Mouse (Mus musculus): Measurements from ENCODE around the gene Ap2a1. TPM values are rescaled to one million over a fixed set of nuclear protein-coding genes. Genes with fewer than 3 reads are reported as not detected.
A peak's percentile ranks its signal among the peaks of the same experiment; 100 is the strongest.

The Ap2a1 gene
- polyA plus RNA-seq, 1 experiment from 2014 or later = 55.5 TPM

- Histone ChIP-seq H3K27me3 (replicated peaks) (no peaks in the 10 kb centered on the region), H3K27ac (replicated peaks) (peak overlapping the region; percentile 53; the same call in 1 of the 2 replicates), H3K4me1 (peaks cover 38% of the 10 kb centered on the region), H3K4me3 (no peak overlapping the region), H3K9ac (peak overlapping the region; percentile 33), H3K4me2 (no peak overlapping the region), H3K36me3 (peaks cover 75% of the 10 kb centered on the region), H3K9me3 (no peaks in the 10 kb centered on the region)
- ATAC-seq (ENCODE audit: extremely low read depth, insufficient number of reproducible peaks, low FRiP score, low TSS enrichment) = no peak
- WGBS = 61% methylated on average over 2 of the region's 2 CpGs
These were observed 14.9 kb downstream of the Ap2a1 start for GRCm38 (mm10) chr7:44914396-44914795.

- no peak overlapping the region for H3K4me3 ChIP-seq
- ATAC-seq (ENCODE audit: extremely low read depth, insufficient number of reproducible peaks, low FRiP score, low TSS enrichment) = no peak
- no peaks in the 10 kb centered on the region for H3K27me3 ChIP-seq (replicated peaks)
- H3K36me3 ChIP-seq = peaks cover 99% of the 10 kb centered on the region
- no peak overlapping the region for H3K27ac ChIP-seq (replicated peaks)
- WGBS = 79% methylated on average over 15 of the region's 15 CpGs
- H3K9me3 ChIP-seq = no peaks in the 10 kb centered on the region
- no peak overlapping the region for H3K4me2 ChIP-seq
- no peaks in the 10 kb centered on the region for H3K4me1 ChIP-seq
- no peak overlapping the region for H3K9ac ChIP-seq
These were observed 20.4 kb downstream of the Ap2a1 start for GRCm38 (mm10) chr7:44908706-44909476.

- no peak for ATAC-seq (ENCODE audit: extremely low read depth, insufficient number of reproducible peaks, low FRiP score, low TSS enrichment)
- Histone ChIP-seq H3K27ac (replicated peaks) (no peak overlapping the region), H3K4me1 (peaks cover 15% of the 10 kb centered on the region), H3K9me3 (no peaks in the 10 kb centered on the region), H3K27me3 (replicated peaks) (no peaks in the 10 kb centered on the region), H3K4me2 (no peak overlapping the region), H3K4me3 (no peak overlapping the region), H3K9ac (no peak overlapping the region), H3K36me3 (peaks cover 100% of the 10 kb centered on the region)
- WGBS = 85% methylated on average over 20 of the region's 20 CpGs
These were observed 23.9 kb downstream of the Ap2a1 start for GRCm38 (mm10) chr7:44905430-44905829.

- H3K4me2 ChIP-seq = peak overlapping the region; percentile 64
- H3K36me3 ChIP-seq = peaks cover 78% of the 10 kb centered on the region
- H3K4me1 ChIP-seq = peaks cover 36% of the 10 kb centered on the region
- H3K9me3 ChIP-seq = no peaks in the 10 kb centered on the region
- peak; percentile 34 for ATAC-seq (ENCODE audit: extremely low read depth, insufficient number of reproducible peaks, low FRiP score, low TSS enrichment)
- H3K27ac ChIP-seq (replicated peaks) = peak overlapping the region; percentile 41
- peak overlapping the region; percentile 55 for H3K9ac ChIP-seq
- WGBS = 15% methylated on average over 21 of the region's 21 CpGs
- H3K4me3 ChIP-seq = peak overlapping the region; percentile 37
- H3K27me3 ChIP-seq (replicated peaks) = no peaks in the 10 kb centered on the region
These were observed 28.0 kb downstream of the Ap2a1 start for GRCm38 (mm10) chr7:44901230-44901722.

- no peaks in the 10 kb centered on the region for H3K27me3 ChIP-seq (replicated peaks)
- WGBS = 89% methylated on average over 11 of the region's 11 CpGs
- H3K4me3 ChIP-seq = no peak overlapping the region
- peaks cover 36% of the 10 kb centered on the region for H3K4me1 ChIP-seq
- no peak overlapping the region for H3K27ac ChIP-seq (replicated peaks)
- H3K4me2 ChIP-seq = no peak overlapping the region
- peaks cover 71% of the 10 kb centered on the region for H3K36me3 ChIP-seq
- H3K9me3 ChIP-seq = no peaks in the 10 kb centered on the region
- peak overlapping the region; percentile 28; the same call in 1 of the 2 replicates for H3K9ac ChIP-seq
- no peak for ATAC-seq (ENCODE audit: extremely low read depth, insufficient number of reproducible peaks, low FRiP score, low TSS enrichment)
These were observed 28.7 kb downstream of the Ap2a1 start for GRCm38 (mm10) chr7:44900632-44901031.

- Histone ChIP-seq H3K36me3 (peaks cover 51% of the 10 kb centered on the region), H3K9me3 (no peaks in the 10 kb centered on the region), H3K4me3 (no peak overlapping the region), H3K4me1 (peaks cover 46% of the 10 kb centered on the region), H3K27ac (replicated peaks) (no peak overlapping the region), H3K9ac (no peak overlapping the region), H3K4me2 (peak overlapping the region; percentile 18; the same call in 1 of the 2 replicates), H3K27me3 (replicated peaks) (no peaks in the 10 kb centered on the region)
- ATAC-seq (ENCODE audit: extremely low read depth, insufficient number of reproducible peaks, low FRiP score, low TSS enrichment) = no peak; the same call in 1 of the 2 replicates
- WGBS = 32% methylated on average over 19 of the region's 19 CpGs
These were observed 30.7 kb downstream of the Ap2a1 start for GRCm38 (mm10) chr7:44898607-44899006.

- no peaks in the 10 kb centered on the region for H3K27me3 ChIP-seq (replicated peaks)
- peak overlapping the region; percentile 85 for H3K9ac ChIP-seq
- peaks cover 30% of the 10 kb centered on the region for H3K36me3 ChIP-seq
- peak overlapping the region; percentile 76 for H3K4me2 ChIP-seq
- peak overlapping the region; percentile 67 for H3K4me3 ChIP-seq
- H3K9me3 ChIP-seq = no peaks in the 10 kb centered on the region
- ATAC-seq (ENCODE audit: extremely low read depth, insufficient number of reproducible peaks, low FRiP score, low TSS enrichment) = no peak
- peaks cover 46% of the 10 kb centered on the region for H3K4me1 ChIP-seq
- peak overlapping the region; percentile 89 for H3K27ac ChIP-seq (replicated peaks)
- WGBS = 39% methylated on average over 10 of the region's 10 CpGs
These were observed 32.8 kb downstream of the Ap2a1 start for GRCm38 (mm10) chr7:44896499-44896898.

GRCm38 (mm10) chr7:44895593-44896434, 33.5 kb downstream of the Ap2a1 start, which contains the start of gene Fuz:
Gene Fuz (plus strand): TSS chr7:44896079.
- peaks cover 48% of the 10 kb centered on the region for H3K4me1 ChIP-seq
- H3K27ac ChIP-seq (replicated peaks) = peak within 1 kb of the TSS; percentile 89
- H3K36me3 ChIP-seq = peaks cover 24% of the 10 kb centered on the region
- peak within 1 kb of the TSS; percentile 67 for H3K4me3 ChIP-seq
- 1% methylated on average over 34 of the region's 34 CpGs for WGBS
- H3K9me3 ChIP-seq = no peaks in the 10 kb centered on the region
- peak within 1 kb of the TSS; percentile 76 for H3K4me2 ChIP-seq
- H3K27me3 ChIP-seq (replicated peaks) = no peaks in the 10 kb centered on the region
- H3K9ac ChIP-seq = peak within 1 kb of the TSS; percentile 85
- ATAC-seq (ENCODE audit: extremely low read depth, insufficient number of reproducible peaks, low FRiP score, low TSS enrichment) = no peak; the same call in 1 of the 2 replicates

- no peak overlapping the region for H3K9ac ChIP-seq
- WGBS = 75% methylated on average over 7 of the region's 7 CpGs
- H3K27me3 ChIP-seq (replicated peaks) = no peaks in the 10 kb centered on the region
- H3K36me3 ChIP-seq = peaks cover 24% of the 10 kb centered on the region
- H3K27ac ChIP-seq (replicated peaks) = peak overlapping the region; percentile 89
- peaks cover 53% of the 10 kb centered on the region for H3K4me1 ChIP-seq
- no peak for ATAC-seq (ENCODE audit: extremely low read depth, insufficient number of reproducible peaks, low FRiP score, low TSS enrichment)
- no peaks in the 10 kb centered on the region for H3K9me3 ChIP-seq
- H3K4me3 ChIP-seq = peak overlapping the region; percentile 67
- H3K4me2 ChIP-seq = peak overlapping the region; percentile 76
These were observed 34.1 kb downstream of the Ap2a1 start for GRCm38 (mm10) chr7:44895206-44895592.

GRCm38 (mm10) chr7:44894175-44894574, 35.1 kb downstream of the Ap2a1 start:
- no peak overlapping the region for H3K9ac ChIP-seq
- no peaks in the 10 kb centered on the region for H3K27me3 ChIP-seq (replicated peaks)
- 83% methylated on average over 3 of the region's 3 CpGs for WGBS
- peaks cover 21% of the 10 kb centered on the region for H3K36me3 ChIP-seq
- no peak overlapping the region; the same call in 1 of the 2 replicates for H3K4me2 ChIP-seq
- H3K4me1 ChIP-seq = peaks cover 59% of the 10 kb centered on the region
- H3K27ac ChIP-seq (replicated peaks) = peak overlapping the region; percentile 87
- no peak for ATAC-seq (ENCODE audit: extremely low read depth, insufficient number of reproducible peaks, low FRiP score, low TSS enrichment)
- no peaks in the 10 kb centered on the region for H3K9me3 ChIP-seq
- no peak overlapping the region for H3K4me3 ChIP-seq

GRCm38 (mm10) chr7:44893197-44893596, 36.1 kb downstream of the Ap2a1 start:
- 28% methylated on average over 8 of the region's 8 CpGs for WGBS
- no peak overlapping the region for H3K9ac ChIP-seq
- ATAC-seq (ENCODE audit: extremely low read depth, insufficient number of reproducible peaks, low FRiP score, low TSS enrichment) = no peak

More at GRCm38 (mm10) chr7:44893197-44893596, 36.1 kb downstream of the Ap2a1 start:
- peak overlapping the region; percentile 87 for H3K27ac ChIP-seq (replicated peaks)
- peak overlapping the region; percentile 94 for H3K4me2 ChIP-seq
- no peaks in the 10 kb centered on the region for H3K27me3 ChIP-seq (replicated peaks)
- H3K4me1 ChIP-seq = peaks cover 60% of the 10 kb centered on the region
- H3K36me3 ChIP-seq = peaks cover 24% of the 10 kb centered on the region
- peak overlapping the region; percentile 94 for H3K4me3 ChIP-seq
- H3K9me3 ChIP-seq = no peaks in the 10 kb centered on the region
